In genomic region chr4:126110374-126111152, GRCm38 (mm10) we compare ENCODE assay signal across 8 mouse cellular contexts. TPM values are rescaled to one million over a fixed set of nuclear protein-coding genes. Genes with fewer than 3 reads are reported as not detected.
A peak's percentile ranks its signal among the peaks of the same experiment; 100 is the strongest.
DNase-seq lines count a peak whose midpoint lies in the region; ATAC-seq and TF ChIP-seq lines count a peak whose summit lies in the region.

No protein-coding gene starts in this region.

- H3K27ac ChIP-seq in forebrain, embryonic 10.5 days, result peak overlapping the region; percentile 67; the same call in 1 of the 2 replicates
- H3K27ac ChIP-seq in heart, embryonic 15.5 days, result peak overlapping the region; percentile 97
- H3K27ac ChIP-seq in liver, embryonic 14.5 days, result peak overlapping the region; percentile 11; the same call in 1 of the 2 replicates
- H3K27ac ChIP-seq in neural tube, embryonic 12.5 days, result peak overlapping the region; percentile 50

- no peaks in the 10 kb centered on the region for H3K27me3 ChIP-seq in forebrain, embryonic 10.5 days (ENCODE audit: poor library complexity, severe bottlenecking)
- no peaks in the 10 kb centered on the region for H3K27me3 ChIP-seq in heart, embryonic 15.5 days
- H3K27me3 ChIP-seq in liver, embryonic 14.5 days (ENCODE audit: control insufficient read depth, insufficient read depth, low read length), result no peaks in the 10 kb centered on the region
- no peaks in the 10 kb centered on the region for H3K27me3 ChIP-seq in neural tube, embryonic 12.5 days (replicated peaks)

- peak overlapping the region; percentile 56 for H3K4me2 ChIP-seq in heart, embryonic 15.5 days
- H3K4me2 ChIP-seq in liver, embryonic 14.5 days (ENCODE audit: low read depth), result peak overlapping the region; percentile 36; the same call in 1 of the 2 replicates
- H3K4me2 ChIP-seq in neural tube, embryonic 12.5 days (replicated peaks), result peak overlapping the region; percentile 36

- no peaks in the 10 kb centered on the region for H3K9me3 ChIP-seq in forebrain, embryonic 10.5 days
- H3K9me3 ChIP-seq in heart, embryonic 15.5 days (replicated peaks), result no peaks in the 10 kb centered on the region
- no peaks in the 10 kb centered on the region for H3K9me3 ChIP-seq in liver, embryonic 14.5 days (ENCODE audit: control insufficient read depth, low read length)
- H3K9me3 ChIP-seq in neural tube, embryonic 12.5 days, result no peaks in the 10 kb centered on the region

- 18% methylated on average over 12 of the region's 12 CpGs for WGBS in forebrain, embryonic 10.5 days
- 2% methylated on average over 12 of the region's 12 CpGs for WGBS in heart, embryonic 15.5 days
- WGBS in liver, embryonic 14.5 days (ENCODE audit: insufficient replicate concordance), result 12% methylated on average over 12 of the region's 12 CpGs
- WGBS in neural tube, embryonic 12.5 days, result 15% methylated on average over 12 of the region's 12 CpGs

- DNase-seq in 416B (ENCODE audit: low read depth), result peak; percentile 96
- DNase-seq in adrenal gland, adult 2 months, result peak; percentile 92
- no peak for DNase-seq in forebrain, embryonic 10.5 days (ENCODE audit: extremely low spot score, low spot score)
- peak; percentile 91 for DNase-seq in kidney, postnatal 14 days
- DNase-seq in liver, embryonic 14.5 days (ENCODE audit: low read depth in 3 of 3, low spot score in 3 of 3), result no peak
- DNase-seq in telencephalon, adult 2 months (ENCODE audit: low read depth, low spot score), result peak; percentile 75

- peak overlapping the region; percentile 37 for H3K9ac ChIP-seq in heart, embryonic 15.5 days
- H3K9ac ChIP-seq in liver, embryonic 14.5 days (replicated peaks), result 0 out of 2 replicates have a peak overlapping the region, but pooled peaks have one; percentile 11
- H3K9ac ChIP-seq in neural tube, embryonic 12.5 days, result peak overlapping the region; percentile 33; the same call in 1 of the 2 replicates

- peaks cover 58% of the 10 kb centered on the region for H3K4me1 ChIP-seq in forebrain, embryonic 10.5 days
- H3K4me1 ChIP-seq in heart, embryonic 15.5 days (replicated peaks), result peaks cover 65% of the 10 kb centered on the region
- H3K4me1 ChIP-seq in liver, embryonic 14.5 days (replicated peaks; ENCODE audit: control insufficient read depth in 2 of 2, insufficient read depth in 2 of 2, low read length in 1 of 2), result peaks cover 6 to 26% of the 10 kb centered on the region in 2 experiments
- peaks cover 46% of the 10 kb centered on the region for H3K4me1 ChIP-seq in neural tube, embryonic 12.5 days

- TF ChIP-seq EP300 in liver, embryonic 14.5 days (IDR thresholded peaks at IDR 0.05; ENCODE audit: low read depth), result no peak

- peak; percentile 36 for TF ChIP-seq CTCF in liver, embryonic 14.5 days (IDR thresholded peaks at IDR 0.05; ENCODE audit: low read depth)

- peak; percentile 82 for ATAC-seq in heart, embryonic 15.5 days (replicated peaks; ENCODE audit: insufficient number of reproducible peaks, insufficient read depth, low FRiP score, low read depth)
- ATAC-seq in liver, embryonic 14.5 days (ENCODE audit: insufficient read depth), result peak; percentile 24; the same call in 1 of the 2 replicates
- ATAC-seq in neural tube, embryonic 12.5 days (ENCODE audit: low FRiP score, low read depth), result peak; percentile 25; the same call in 1 of the 2 replicates

- peak overlapping the region; percentile 14; the same call in 1 of the 2 replicates for H3K4me3 ChIP-seq in forebrain, embryonic 10.5 days
- peak overlapping the region; percentile 19 for H3K4me3 ChIP-seq in heart, embryonic 15.5 days
- H3K4me3 ChIP-seq in liver, embryonic 14.5 days (ENCODE audit: insufficient read depth in 1 of 2, low read depth in 2 of 2, low read length in 2 of 2), result no peak overlapping the region
- H3K4me3 ChIP-seq in neural tube, embryonic 12.5 days, result no peak overlapping the region

- no peaks in the 10 kb centered on the region for H3K36me3 ChIP-seq in forebrain, embryonic 10.5 days (replicated peaks)
- no peaks in the 10 kb centered on the region for H3K36me3 ChIP-seq in heart, embryonic 15.5 days
- H3K36me3 ChIP-seq in liver, embryonic 14.5 days (replicated peaks; ENCODE audit: control insufficient read depth, insufficient read depth, low read depth), result no peaks in the 10 kb centered on the region
- no peaks in the 10 kb centered on the region for H3K36me3 ChIP-seq in neural tube, embryonic 12.5 days

RNA-seq across cellular contexts. Expression of gene Stk40, which starts 6.8 kb away (rescaled TPM):
- 10 to 100 TPM; 43.0 to 56.0 TPM for total RNA-seq in adrenal gland, adult 2 months (2021)
- 33.2 and 33.5 TPM in 2 replicates for polyA plus RNA-seq in adrenal gland, adult 2 months (2012; rRNA removed)
- polyA plus RNA-seq in forebrain, embryonic 10.5 days (2016; fragmentation: Nextera tagmentation; extraction: Ambion mirVana), result 43.7 and 45.5 TPM in 2 replicates
- 20.6 and 27.2 TPM in 2 replicates for polyA plus RNA-seq in heart, embryonic 15.5 days (2015; fragmentation: Nextera tagmentation; extraction: Ambion mirVana)
- polyA plus RNA-seq in liver, embryonic 14.5 days (2012; rRNA removed), result 4.3 and 5.6 TPM in 2 replicates
- 8.2 and 9.0 TPM in 2 replicates for polyA plus RNA-seq in liver, embryonic 14.5 days (2014; fragmentation: Nextera tagmentation; extraction: Ambion mirVana)
- 46.2 and 49.4 TPM in 2 replicates for polyA plus RNA-seq in neural tube, embryonic 12.5 days (2016; fragmentation: Nextera tagmentation; extraction: Ambion mirVana)

RNA-seq across cellular contexts. Expression of gene Lsm10, which starts 14.1 kb away (rescaled TPM):
- total RNA-seq in adrenal gland, adult 2 months (2021), result 10 to 100 TPM; 23.4 to 30.7 TPM
- polyA plus RNA-seq in adrenal gland, adult 2 months (2012; rRNA removed), result 29.3 and 32.5 TPM in 2 replicates
- polyA plus RNA-seq in forebrain, embryonic 10.5 days (2016; fragmentation: Nextera tagmentation; extraction: Ambion mirVana), result 53.7 and 55.1 TPM in 2 replicates
- polyA plus RNA-seq in heart, embryonic 15.5 days (2015; fragmentation: Nextera tagmentation; extraction: Ambion mirVana), result 42.2 and 43.2 TPM in 2 replicates
- 20.1 and 20.3 TPM in 2 replicates for polyA plus RNA-seq in liver, embryonic 14.5 days (2012; rRNA removed)
- 24.4 and 25.9 TPM in 2 replicates for polyA plus RNA-seq in liver, embryonic 14.5 days (2014; fragmentation: Nextera tagmentation; extraction: Ambion mirVana)
- polyA plus RNA-seq in neural tube, embryonic 12.5 days (2016; fragmentation: Nextera tagmentation; extraction: Ambion mirVana), result 38.8 and 38.9 TPM in 2 replicates

RNA-seq across cellular contexts. Expression of gene Eva1b, which starts 37.0 kb away (rescaled TPM):
- total RNA-seq in adrenal gland, adult 2 months (2021), result 10 to 100 TPM; 13.3 to 35.0 TPM
- 111 and 156 TPM in 2 replicates for polyA plus RNA-seq in adrenal gland, adult 2 months (2012; rRNA removed)
- polyA plus RNA-seq in forebrain, embryonic 10.5 days (2016; fragmentation: Nextera tagmentation; extraction: Ambion mirVana), result 19.1 and 20.7 TPM in 2 replicates
- polyA plus RNA-seq in heart, embryonic 15.5 days (2015; fragmentation: Nextera tagmentation; extraction: Ambion mirVana), result 28.0 and 37.7 TPM in 2 replicates
- 11.9 and 14.8 TPM in 2 replicates for polyA plus RNA-seq in liver, embryonic 14.5 days (2012; rRNA removed)
- 11.0 and 12.0 TPM in 2 replicates for polyA plus RNA-seq in liver, embryonic 14.5 days (2014; fragmentation: Nextera tagmentation; extraction: Ambion mirVana)
- 28.7 and 33.5 TPM in 2 replicates for polyA plus RNA-seq in neural tube, embryonic 12.5 days (2016; fragmentation: Nextera tagmentation; extraction: Ambion mirVana)

RNA-seq across cellular contexts. Expression of gene Oscp1, which starts 52.2 kb away (rescaled TPM):
- total RNA-seq in adrenal gland, adult 2 months (2021), result 10 to 100 TPM in 1 of 2 experiments, 1 to 10 TPM in 1; 9.5 to 10.9 TPM
- polyA plus RNA-seq in adrenal gland, adult 2 months (2012; rRNA removed), result 1.6 and 2.1 TPM in 2 replicates
- polyA plus RNA-seq in forebrain, embryonic 10.5 days (2016; fragmentation: Nextera tagmentation; extraction: Ambion mirVana), result 31.1 and 34.4 TPM in 2 replicates
- polyA plus RNA-seq in heart, embryonic 15.5 days (2015; fragmentation: Nextera tagmentation; extraction: Ambion mirVana), result 6.1 and 7.6 TPM in 2 replicates
- 0.29 and 0.31 TPM in 2 replicates for polyA plus RNA-seq in liver, embryonic 14.5 days (2012; rRNA removed)
- polyA plus RNA-seq in liver, embryonic 14.5 days (2014; fragmentation: Nextera tagmentation; extraction: Ambion mirVana), result 1.4 and 1.8 TPM in 2 replicates
- 23.7 and 24.1 TPM in 2 replicates for polyA plus RNA-seq in neural tube, embryonic 12.5 days (2016; fragmentation: Nextera tagmentation; extraction: Ambion mirVana)

RNA-seq across cellular contexts. Expression of gene Sh3d21, which starts 52.7 kb away (rescaled TPM):
- total RNA-seq in adrenal gland, adult 2 months (2021), result 1 to 10 TPM; 2.5 to 3.2 TPM
- 1.4 and 1.8 TPM in 2 replicates for polyA plus RNA-seq in adrenal gland, adult 2 months (2012; rRNA removed)
- 1.5 and 1.6 TPM in 2 replicates for polyA plus RNA-seq in forebrain, embryonic 10.5 days (2016; fragmentation: Nextera tagmentation; extraction: Ambion mirVana)
- polyA plus RNA-seq in heart, embryonic 15.5 days (2015; fragmentation: Nextera tagmentation; extraction: Ambion mirVana), result 3.3 and 4.1 TPM in 2 replicates
- 0.46 and 0.53 TPM in 2 replicates for polyA plus RNA-seq in liver, embryonic 14.5 days (2012; rRNA removed)
- polyA plus RNA-seq in liver, embryonic 14.5 days (2014; fragmentation: Nextera tagmentation; extraction: Ambion mirVana), result 0.77 and 0.93 TPM in 2 replicates
- 2.0 and 2.1 TPM in 2 replicates for polyA plus RNA-seq in neural tube, embryonic 12.5 days (2016; fragmentation: Nextera tagmentation; extraction: Ambion mirVana)

Comparison
In these comparisons a context has a peak if more than half of its experiments do, and no peak if none do; other contexts are left out.
1. DNase-seq: peak in 416B (single experiment), adrenal gland, adult 2 months (single experiment), kidney, postnatal 14 days (single experiment) and telencephalon, adult 2 months (single experiment); none in forebrain, embryonic 10.5 days (single experiment) and liver, embryonic 14.5 days (0 of 3).
2. H3K27ac ChIP-seq: peak in every context shown above with its lines; median percentile 97 in heart, embryonic 15.5 days; 67 in forebrain, embryonic 10.5 days; 50 in neural tube, embryonic 12.5 days; 11 in liver, embryonic 14.5 days.
3. H3K4me3 ChIP-seq: peak in forebrain, embryonic 10.5 days (single experiment) and heart, embryonic 15.5 days (single experiment); none in liver, embryonic 14.5 days (0 of 2) and neural tube, embryonic 12.5 days (single experiment).
4. ATAC-seq: peak in every context shown above with its lines; median percentile 82 in heart, embryonic 15.5 days; 25 in neural tube, embryonic 12.5 days; 24 in liver, embryonic 14.5 days.
5. Peak in every context shown above with its lines, with median percentiles within 50 percentile points of each other: H3K4me2 ChIP-seq and H3K9ac ChIP-seq.